Mouse (Mus musculus) layer of hippocampus, adult 2 months (tissue): ENCODE measurements at regions not wholly inside any gene's neighbourhood (a gene's known extent, or its start where the extent isn't known, plus 50 kb on each side); places are given as distances from the start of the nearest gene placed in this dataset.
A peak's percentile ranks its signal among the peaks of the same experiment; 100 is the strongest.

Experiments
- DNase-seq, 2 experiments: peaks; one replicate each; pipeline ENCODE4 v3.0.0; 2022; ENCODE audit warnings: low spot score in 2 of 2
- H3K27ac ChIP-seq: fragments of 200-600 bp; 2 replicates; pipeline ENCODE4 v1.8.1; 2022
- H3K4me3 ChIP-seq: fragments of 200-600 bp; 2 replicates; pipeline ENCODE4 v1.8.1; 2022; ENCODE audit warnings: mild to moderate bottlenecking
- CTCF ChIP-seq: fragments of 200-600 bp; conservative IDR thresholded peaks from 2 replicates; pipeline ENCODE4 v1.8.1; 2022; ENCODE audit warnings: antibody characterized with exemption, mild to moderate bottlenecking, moderate library complexity

DNA sequence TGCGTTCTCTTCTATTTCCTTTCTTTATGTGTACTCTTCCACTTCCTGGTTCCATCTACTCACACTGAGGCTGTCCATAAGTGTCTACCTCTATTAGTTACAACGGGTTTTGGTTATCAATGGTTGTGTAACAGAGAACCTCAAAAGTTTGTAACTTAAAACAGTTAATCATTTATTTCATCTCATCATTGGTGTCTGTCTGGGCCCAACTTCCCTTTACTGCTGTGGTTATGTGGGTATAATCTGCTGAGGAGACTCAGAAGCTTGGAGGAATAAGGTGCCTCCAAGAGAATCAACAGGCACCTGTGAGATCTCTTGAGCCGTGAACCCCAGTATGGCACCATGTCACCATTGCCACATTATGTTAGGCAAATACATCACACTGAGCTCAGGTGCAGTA, 962.2 kb upstream of the Lrrc6 start:
- no peak for TF ChIP-seq CTCF
- no peak overlapping the region for H3K4me3 ChIP-seq
- no peak overlapping the region for H3K27ac ChIP-seq
- DNase-seq, result no peak

DNA sequence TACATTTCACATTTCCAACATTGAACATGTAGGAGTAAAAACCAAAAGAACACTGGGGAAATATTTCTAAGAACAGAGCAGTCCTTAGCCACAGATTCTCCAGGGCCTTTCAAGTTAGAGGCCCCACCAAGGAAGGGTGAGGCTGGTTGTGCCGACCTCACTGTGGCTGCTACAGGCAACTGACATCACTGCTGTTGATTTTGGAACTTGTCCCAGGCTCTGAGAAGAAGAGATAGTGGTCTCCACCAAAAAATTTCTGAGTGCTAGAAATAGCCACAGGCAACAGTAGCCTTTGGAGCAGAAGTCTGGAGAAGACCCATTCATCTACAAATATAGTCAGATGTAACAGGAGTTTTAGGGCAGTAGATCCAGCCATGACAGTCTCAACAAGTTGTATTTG, 959.7 kb upstream of the Lrrc6 start:
- no peak overlapping the region for H3K4me3 ChIP-seq
- TF ChIP-seq CTCF, result no peak
- DNase-seq, result no peak
- no peak overlapping the region for H3K27ac ChIP-seq

DNA sequence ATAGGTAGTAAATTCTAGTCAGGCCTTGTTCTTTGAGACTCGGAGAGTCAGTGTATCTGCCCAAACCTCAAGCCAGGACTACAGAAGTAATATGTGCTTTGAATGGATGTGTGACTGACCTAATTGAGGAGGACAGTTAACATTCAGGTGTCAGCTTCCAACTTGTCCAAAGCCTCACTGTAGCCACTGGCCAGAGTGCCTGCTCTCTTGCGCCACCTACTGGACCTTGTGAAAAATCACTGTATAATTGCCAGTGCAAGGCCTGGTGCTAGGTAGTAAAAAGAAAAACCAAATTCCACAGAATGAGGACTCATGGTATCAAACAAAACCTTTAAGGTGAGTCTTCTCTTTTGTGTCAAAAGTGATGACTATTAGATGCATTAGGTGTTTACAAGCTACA, 933.6 kb upstream of the Lrrc6 start:
- no peak overlapping the region for H3K27ac ChIP-seq
- DNase-seq, result peak; percentile 4 to 59
- TF ChIP-seq CTCF, result peak; percentile 97
- no peak overlapping the region for H3K4me3 ChIP-seq

DNA sequence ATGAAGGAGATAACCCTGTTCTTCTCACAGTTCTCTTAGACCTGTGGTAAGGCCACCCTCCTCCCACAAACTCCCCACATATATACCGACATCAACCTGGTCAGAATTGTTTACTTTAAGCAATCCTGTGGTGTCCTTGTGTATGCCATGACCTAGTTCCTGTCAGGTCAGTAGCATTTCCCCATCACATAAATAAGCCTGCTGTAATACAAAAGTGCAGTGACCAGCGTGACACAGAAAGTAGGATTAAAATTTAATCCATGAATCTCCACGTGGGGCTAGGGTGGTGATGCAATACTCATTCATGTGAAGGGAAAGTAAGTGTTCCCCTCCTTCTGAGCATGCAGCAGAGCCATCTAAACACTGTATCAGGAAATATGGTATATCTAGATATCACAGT, 923.2 kb upstream of the Lrrc6 start:
- no peak overlapping the region for H3K27ac ChIP-seq
- DNase-seq, result no peak
- H3K4me3 ChIP-seq, result no peak overlapping the region
- TF ChIP-seq CTCF, result no peak

DNA sequence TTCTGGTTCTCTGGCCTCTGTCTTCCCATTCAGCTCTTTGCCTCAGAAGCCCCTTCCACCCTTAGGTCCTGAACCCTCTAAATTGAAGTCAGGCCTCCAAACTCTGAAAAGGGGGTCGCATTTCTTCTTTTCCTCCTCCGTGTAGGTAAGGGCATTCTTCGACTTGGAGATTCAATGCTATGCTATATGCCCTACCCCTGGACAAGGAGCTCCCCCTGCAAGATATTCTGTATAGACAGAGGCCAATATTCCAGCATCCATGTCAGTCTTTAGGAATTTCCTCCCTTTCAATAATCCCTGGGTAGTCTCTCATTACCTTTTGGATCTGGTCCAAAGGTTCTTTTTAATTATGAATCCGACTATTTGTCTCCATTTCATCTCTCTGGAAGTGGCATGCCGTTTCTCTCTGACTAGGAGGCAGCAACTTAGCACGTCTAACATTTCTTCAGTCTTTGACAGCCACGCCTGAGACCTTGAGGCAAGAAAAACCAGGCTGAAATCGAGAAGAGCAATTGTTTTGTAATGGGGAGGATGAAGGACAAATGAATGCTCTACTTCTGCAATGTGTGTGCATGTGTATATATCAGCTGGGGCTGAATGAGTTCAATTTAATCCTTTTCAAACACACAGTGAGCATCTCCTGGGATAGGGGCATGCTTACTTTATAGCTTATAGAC, 921.7 kb upstream of the Lrrc6 start:
- DNase-seq, result no peak
- Histone ChIP-seq H3K4me3 (no peak overlapping the region), H3K27ac (no peak overlapping the region)
- no peak for TF ChIP-seq CTCF

DNA sequence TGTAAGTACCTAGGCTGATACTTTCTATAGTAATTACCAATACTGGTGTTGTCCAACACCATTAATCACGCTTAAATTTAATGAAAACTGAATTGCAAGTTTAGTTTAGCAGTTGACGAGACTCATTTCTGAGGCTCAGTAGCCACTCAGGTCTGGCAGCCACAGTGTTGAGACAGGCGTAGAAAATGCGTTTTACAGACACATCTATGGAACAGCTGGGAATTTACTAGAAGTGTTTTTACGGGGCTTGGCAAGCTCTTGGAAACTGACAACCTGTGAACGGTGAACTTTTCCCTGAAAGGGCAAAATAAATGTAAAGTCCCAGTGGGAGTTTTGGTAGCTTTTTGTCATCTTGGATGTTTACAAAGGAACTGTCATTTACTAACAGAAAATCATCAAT, 920.1 kb upstream of the Lrrc6 start:
- no peak for DNase-seq
- TF ChIP-seq CTCF, result no peak
- Histone ChIP-seq H3K4me3 (no peak overlapping the region), H3K27ac (no peak overlapping the region)

DNA sequence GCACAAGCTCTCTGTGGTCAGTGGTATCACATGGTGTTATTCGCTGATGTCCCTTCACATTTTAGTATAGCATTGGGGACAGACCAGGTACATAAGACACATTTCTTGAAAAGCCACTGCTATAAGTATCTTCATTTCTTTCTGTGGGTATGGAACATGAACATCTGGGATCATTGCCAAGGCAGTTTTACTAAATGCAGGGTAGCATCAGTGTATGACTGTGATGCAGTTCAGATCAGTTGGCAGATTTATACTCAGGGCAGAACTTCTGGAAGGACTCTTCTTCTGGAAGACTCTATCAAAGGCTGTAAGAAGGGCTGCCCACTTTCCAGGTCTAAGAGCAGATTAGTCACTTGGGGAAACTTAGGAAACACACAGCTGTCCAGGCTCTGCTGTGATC, 919.0 kb upstream of the Lrrc6 start:
- DNase-seq, result no peak
- H3K27ac ChIP-seq, result no peak overlapping the region
- no peak for TF ChIP-seq CTCF
- H3K4me3 ChIP-seq, result no peak overlapping the region

DNA sequence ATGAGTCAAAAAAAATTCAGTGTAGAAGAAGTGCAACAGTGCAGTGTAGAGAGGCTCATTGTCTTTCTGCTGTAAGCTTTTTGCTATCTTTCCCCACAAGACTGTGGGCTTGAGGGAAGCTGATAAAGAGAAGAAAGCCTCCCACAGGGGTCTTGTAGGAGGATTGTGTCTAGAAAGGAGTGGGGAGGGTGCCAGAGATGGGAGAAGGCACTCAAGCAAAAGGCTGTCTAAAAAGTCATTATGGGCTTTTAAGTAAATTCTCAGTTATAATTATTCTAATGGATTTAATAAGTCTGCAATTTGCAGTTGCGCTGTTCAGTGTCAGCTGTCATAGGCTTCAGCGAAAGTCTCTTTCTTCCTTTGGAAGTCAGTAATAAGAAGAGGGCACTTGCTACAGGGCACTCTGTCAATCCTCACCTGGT, 917.0 kb upstream of the Lrrc6 start:
- H3K4me3 ChIP-seq, result no peak overlapping the region
- H3K27ac ChIP-seq, result no peak overlapping the region
- TF ChIP-seq CTCF, result no peak
- no peak for DNase-seq

DNA sequence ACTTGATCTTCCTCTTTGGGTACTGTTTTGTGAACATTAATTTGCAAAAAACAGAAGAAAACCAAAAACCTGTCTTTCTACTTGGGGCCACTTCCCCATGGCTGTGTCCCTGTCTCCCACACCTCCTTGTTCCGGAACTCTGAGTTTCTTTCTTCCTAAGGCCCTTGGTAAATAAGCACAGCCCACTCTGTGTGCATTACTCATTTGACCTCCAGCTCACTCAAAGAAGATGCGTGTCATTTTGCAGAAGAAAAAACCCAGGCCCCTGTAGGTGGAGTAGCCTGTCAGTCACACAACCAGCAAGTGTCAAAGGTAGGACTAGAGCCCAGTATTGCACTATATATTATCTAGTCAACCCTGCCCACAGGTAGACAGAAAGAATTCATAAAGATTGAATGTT, 915.1 kb upstream of the Lrrc6 start:
- no peak for TF ChIP-seq CTCF
- DNase-seq, result no peak
- no peak overlapping the region for H3K27ac ChIP-seq

DNA sequence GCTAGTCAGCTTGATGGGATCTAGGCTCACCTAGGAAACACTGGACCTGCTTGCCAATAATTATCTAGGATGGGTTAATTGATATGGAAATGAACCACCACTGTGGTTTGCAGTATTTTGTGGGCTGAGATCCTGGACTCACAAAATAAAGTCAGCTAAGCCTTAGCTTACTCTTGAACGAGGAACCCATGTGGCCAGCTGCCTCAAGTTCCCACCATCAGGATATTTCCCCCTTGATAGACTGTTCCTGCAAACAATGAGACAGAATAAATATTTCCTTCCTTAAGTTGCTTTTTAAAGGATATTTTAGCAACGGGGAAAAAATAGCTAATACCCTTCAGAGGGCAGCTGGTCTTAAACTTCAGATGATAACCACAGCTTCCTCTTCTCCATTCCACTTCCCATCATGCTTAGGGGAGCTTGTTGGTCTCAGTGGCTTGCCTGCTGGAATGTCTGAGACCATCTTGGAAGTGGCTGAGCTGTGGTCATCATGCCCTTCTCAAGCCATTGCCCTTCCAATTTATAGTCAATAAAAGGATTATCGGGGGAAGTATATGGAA, 913.7 kb upstream of the Lrrc6 start:
- TF ChIP-seq CTCF, result no peak
- DNase-seq, result no peak
- no peak overlapping the region for H3K27ac ChIP-seq

More for the DNA sequence above, 915.1 kb upstream of the Lrrc6 start:
- H3K4me3 ChIP-seq, result no peak overlapping the region

DNA sequence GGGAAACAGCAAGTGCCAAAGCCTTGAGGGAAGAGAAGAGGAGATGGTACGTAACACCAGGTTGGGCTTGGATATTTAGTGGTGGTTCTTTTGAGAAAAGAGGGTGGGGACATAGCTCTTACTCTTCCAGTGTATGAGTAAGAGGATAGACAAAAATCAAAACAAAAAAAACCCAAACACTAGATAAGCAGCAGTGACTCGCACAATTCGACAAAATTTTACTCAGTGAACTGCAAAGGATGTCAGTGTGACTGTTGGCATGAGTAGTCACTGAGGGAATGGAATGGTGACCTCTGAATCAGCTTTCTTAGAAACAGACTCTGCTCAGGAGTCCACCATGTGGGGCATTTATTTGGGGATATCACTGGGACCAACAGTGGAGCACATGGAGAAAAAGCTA, 912.9 kb upstream of the Lrrc6 start:
- Histone ChIP-seq H3K27ac (no peak overlapping the region), H3K4me3 (no peak overlapping the region)
- DNase-seq, result no peak
- no peak for TF ChIP-seq CTCF

More for the DNA sequence above, 913.7 kb upstream of the Lrrc6 start:
- H3K4me3 ChIP-seq, result no peak overlapping the region

DNA sequence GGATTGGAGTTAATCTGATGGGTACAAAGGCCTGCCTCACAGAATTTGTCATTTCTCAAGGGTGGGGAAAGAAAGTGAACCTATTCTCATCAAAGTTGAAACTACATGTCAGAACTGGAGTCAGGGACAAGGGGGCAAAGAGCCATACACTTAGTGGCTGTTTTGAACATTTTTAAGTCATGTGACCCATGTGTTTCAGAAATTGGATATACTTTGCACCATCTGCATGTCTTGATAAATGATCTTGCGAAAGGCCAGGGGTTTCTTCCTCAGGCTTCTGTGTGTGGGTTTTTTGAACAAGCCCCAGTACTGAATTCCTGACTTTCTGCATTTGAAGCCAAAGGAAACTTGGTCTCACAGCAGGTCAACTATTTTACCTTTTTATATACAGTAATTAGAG, 911.7 kb upstream of the Lrrc6 start:
- no peak for TF ChIP-seq CTCF
- DNase-seq, result no peak
- Histone ChIP-seq H3K4me3 (no peak overlapping the region), H3K27ac (no peak overlapping the region)

DNA sequence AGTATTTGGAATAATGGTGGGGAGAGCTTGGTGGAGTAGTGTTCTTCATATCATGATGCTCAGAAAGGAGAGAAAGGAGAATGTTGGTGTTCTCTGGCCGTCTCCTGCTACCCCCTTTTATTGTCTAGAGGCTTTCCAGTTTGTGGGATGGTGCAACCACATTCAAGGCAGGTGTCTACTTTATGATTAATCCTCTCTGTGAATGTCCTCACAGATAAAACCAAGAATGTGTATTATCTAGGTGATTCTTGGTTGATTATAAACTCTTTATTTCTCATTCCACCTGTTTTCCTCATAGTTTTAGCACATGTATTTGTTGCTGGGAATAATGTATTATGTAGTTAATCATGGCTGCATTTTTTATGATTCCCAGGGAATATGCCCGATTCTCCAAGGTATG, 910.9 kb upstream of the Lrrc6 start:
- Histone ChIP-seq H3K27ac (no peak overlapping the region), H3K4me3 (no peak overlapping the region)
- TF ChIP-seq CTCF, result no peak
- DNase-seq, result no peak

DNA sequence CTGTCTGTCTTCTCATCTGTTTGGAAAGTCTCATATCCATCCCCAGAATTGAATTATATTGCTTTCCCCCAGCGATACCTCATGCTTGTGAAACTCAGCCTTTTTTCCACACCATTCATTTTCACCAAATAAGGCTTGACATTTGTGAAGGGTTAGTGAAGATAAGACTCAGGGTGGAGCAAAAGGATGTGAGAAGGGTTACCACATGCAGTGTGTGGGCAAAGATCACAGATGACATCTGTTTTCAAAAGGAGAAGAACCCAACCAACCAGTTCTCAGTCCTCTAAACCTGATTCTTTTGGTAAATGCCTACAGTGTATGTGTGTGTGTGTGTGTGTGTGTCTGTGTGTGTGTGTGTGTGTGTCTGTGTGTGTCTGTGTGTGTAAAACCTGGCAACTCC, 909.3 kb upstream of the Lrrc6 start:
- TF ChIP-seq CTCF, result no peak
- DNase-seq, result no peak
- Histone ChIP-seq H3K27ac (no peak overlapping the region), H3K4me3 (no peak overlapping the region)
